Mouse (Mus musculus): ENCODE results near the gene Spink8. TPM values are rescaled to one million over a fixed set of nuclear protein-coding genes. Genes with fewer than 3 reads are reported as not detected.
A peak's percentile ranks its signal among the peaks of the same experiment; 100 is the strongest.
"Not testable (repeated sequence)": the region's sequence is repeated elsewhere in the genome, so short reads cannot be mapped to it uniquely, and the experiment has no call there.

Gene Spink8
- total RNA-seq (2021), result 10 to 100 TPM; 67.1 to 79.6 TPM
- long read RNA-seq, transcript Spink8-202 (5 exons, 768 nt), result major isoform, 34 of 70 reads
- long read RNA-seq, transcript Spink8-201 (4 exons, 637 nt), result minor isoform, 31 of 70 reads
- long read RNA-seq, partial matches to known transcripts, result 1 of 70 reads
- long read RNA-seq, other reads (novel, unspliced or antisense), result 4 of 70 reads

GRCm38 (mm10) chr9:109811980-109812379 is at the start of gene Spink8:
Spink8 (plus strand) TSS chr9:109812280.
- DNase-seq (ENCODE audit: low spot score in 2 of 2), result no peak

GRCm38 (mm10) chr9:109766841-109767240 is 45.2 kb upstream of the Spink8 start:
- not testable (repeated sequence) for DNase-seq (ENCODE audit: low spot score in 2 of 2)

GRCm38 (mm10) chr9:109790570-109790969 is 21.5 kb upstream of the Spink8 start, which contains the start of gene Fbxw27:
Fbxw27 (minus strand) TSS chr9:109790670.
- DNase-seq (ENCODE audit: low spot score in 2 of 2), result not testable (repeated sequence)

GRCm38 (mm10) chr9:109795221-109795620 is 16.9 kb upstream of the Spink8 start:
- DNase-seq (ENCODE audit: low spot score in 2 of 2), result no peak

GRCm38 (mm10) chr9:109795811-109796210 is 16.3 kb upstream of the Spink8 start:
- DNase-seq (ENCODE audit: low spot score in 2 of 2), result no peak

GRCm38 (mm10) chr9:109798051-109798450 is 14.0 kb upstream of the Spink8 start:
- DNase-seq (ENCODE audit: low spot score in 2 of 2), result peak in 1 of 2 experiments; percentile 24

- DNase-seq (ENCODE audit: low spot score in 2 of 2), result not testable (repeated sequence)
Measured at GRCm38 (mm10) chr9:109805596-109805995, 6.5 kb upstream of the Spink8 start.

GRCm38 (mm10) chr9:109806260-109806659 is 5.8 kb upstream of the Spink8 start:
- DNase-seq (ENCODE audit: low spot score in 2 of 2), result no peak

- no peak for DNase-seq (ENCODE audit: low spot score in 2 of 2)
Measured at GRCm38 (mm10) chr9:109806695-109807293, 5.3 kb upstream of the Spink8 start.

- DNase-seq (ENCODE audit: low spot score in 2 of 2), result no peak
Measured at GRCm38 (mm10) chr9:109807898-109808297, 4.2 kb upstream of the Spink8 start.

GRCm38 (mm10) chr9:109813424-109813823 is 1.3 kb downstream of the Spink8 start:
- DNase-seq (ENCODE audit: low spot score in 2 of 2), result peak in 1 of 2 experiments; percentile 13

- DNase-seq (ENCODE audit: low spot score in 2 of 2), result peak; percentile 42 to 61
Measured at GRCm38 (mm10) chr9:109816341-109816740, 4.3 kb downstream of the Spink8 start.

GRCm38 (mm10) chr9:109825739-109826138 is 13.7 kb downstream of the Spink8 start:
- no peak for DNase-seq (ENCODE audit: low spot score in 2 of 2)

GRCm38 (mm10) chr9:109826181-109826580 is 14.1 kb downstream of the Spink8 start:
- no peak for DNase-seq (ENCODE audit: low spot score in 2 of 2)

GRCm38 (mm10) chr9:109832391-109833087 is 20.5 kb downstream of the Spink8 start, which contains the start of gene Nme6:
Nme6 (plus strand) TSS chr9:109832749.
- peak; percentile 76 to 89 for DNase-seq (ENCODE audit: low spot score in 2 of 2)

- DNase-seq (ENCODE audit: low spot score in 2 of 2), result no peak
Measured at GRCm38 (mm10) chr9:109833088-109833412, 21.0 kb downstream of the Spink8 start.

GRCm38 (mm10) chr9:109849312-109849758 is 37.3 kb downstream of the Spink8 start, which contains the start of gene Camp:
Camp (minus strand) TSS chr9:109849617.
- DNase-seq (ENCODE audit: low spot score in 2 of 2), result no peak

- no peak for DNase-seq (ENCODE audit: low spot score in 2 of 2)
Measured at GRCm38 (mm10) chr9:109850099-109850498, 38.0 kb downstream of the Spink8 start.

- no peak for DNase-seq (ENCODE audit: low spot score in 2 of 2)
Measured at GRCm38 (mm10) chr9:109854341-109854740, 42.3 kb downstream of the Spink8 start.

GRCm38 (mm10) chr9:109855947-109856346 is 43.9 kb downstream of the Spink8 start:
- DNase-seq (ENCODE audit: low spot score in 2 of 2), result no peak

GRCm38 (mm10) chr9:109862397-109863044 is 50.4 kb downstream of the Spink8 start:
- peak; percentile 50 to 75 for DNase-seq (ENCODE audit: low spot score in 2 of 2)

- DNase-seq (ENCODE audit: low spot score in 2 of 2), result no peak
Measured at GRCm38 (mm10) chr9:109863085-109863484, 51.0 kb downstream of the Spink8 start.
